Mouse (Mus musculus) testis, adult 2 months (tissue): Measurements from ENCODE around the gene Suco. TPM values are rescaled to one million over a fixed set of nuclear protein-coding genes. Genes with fewer than 3 reads are reported as not detected.

Experiments
- H3K27ac ChIP-seq: fragments of 200-500 bp; 2 replicates; pipeline ENCODE4 v1.5.1; 2012; ENCODE audit warnings: low read depth, low read length; ENCODE audit not compliant: control insufficient read depth, insufficient read depth
- H3K27me3 ChIP-seq: fragments of 200-500 bp; 2 replicates; pipeline ENCODE4 v1.6.1; 2012; ENCODE audit warnings: mild to moderate bottlenecking, low read length, moderate library complexity; ENCODE audit not compliant: control insufficient read depth, insufficient read depth
- H3K36me3 ChIP-seq: fragments of 200-500 bp; 2 replicates; pipeline ENCODE4 v1.6.1; 2012; ENCODE audit warnings: mild to moderate bottlenecking, low read length; ENCODE audit not compliant: control insufficient read depth, insufficient read depth
- H3K4me1 ChIP-seq: fragments of 200-500 bp; 2 replicates; pipeline ENCODE4 v1.6.1; 2012; ENCODE audit warnings: low read length; ENCODE audit not compliant: control insufficient read depth, insufficient read depth
- H3K4me3 ChIP-seq: fragments of 200-500 bp; 2 replicates; pipeline ENCODE4 v1.5.1; 2012; ENCODE audit warnings: low read depth, mild to moderate bottlenecking, low read length, moderate library complexity, mixed read lengths; ENCODE audit not compliant: control insufficient read depth
- CTCF ChIP-seq: fragments of 200-500 bp; IDR thresholded peaks from 2 replicates; pipeline ENCODE4 v1.5.1; 2012; ENCODE audit warnings: low read depth, mild to moderate bottlenecking, inconsistent platforms, low read length, moderate library complexity; ENCODE audit not compliant: control insufficient read depth, insufficient read depth, insufficient replicate concordance
- POLR2A ChIP-seq: fragments of 200-500 bp; IDR thresholded peaks from 2 replicates; pipeline ENCODE4 v1.6.1; 2012; ENCODE audit warnings: low read depth, mild to moderate bottlenecking, inconsistent platforms, low read length, moderate library complexity; ENCODE audit not compliant: control insufficient read depth
- polyA plus RNA-seq: library from polyadenylated mRNA; depleted of rRNA; stranded (reverse); fragments of >200 nt; gene quantifications from 2 replicates; pipeline ENCODE4 v1.2.3, GENCODE M21; 2012

Gene Suco
- polyA plus RNA-seq, 1 experiment = 25.4 TPM

- TF ChIP-seq POLR2A = no peak
- TF ChIP-seq CTCF = no peak
- Histone ChIP-seq H3K27ac (no peak overlapping the region), H3K4me3 (no peak overlapping the region), H3K36me3 (no peaks in the 10 kb centered on the region), H3K27me3 (no peaks in the 10 kb centered on the region), H3K4me1 (no peaks in the 10 kb centered on the region; the same call in 1 of the 2 replicates)
These were observed 42.3 kb upstream of the Suco start for GRCm38 (mm10) chr1:161918682-161919372.

- no peaks in the 10 kb centered on the region for H3K36me3 ChIP-seq
- H3K4me1 ChIP-seq = no peaks in the 10 kb centered on the region; the same call in 1 of the 2 replicates
- TF ChIP-seq POLR2A (no peak), CTCF (no peak)
- H3K4me3 ChIP-seq = no peak overlapping the region
- H3K27ac ChIP-seq = no peak overlapping the region
- H3K27me3 ChIP-seq = no peaks in the 10 kb centered on the region
These were observed 41.5 kb upstream of the Suco start for GRCm38 (mm10) chr1:161917940-161918484.

GRCm38 (mm10) chr1:161916036-161916435, 39.6 kb upstream of the Suco start:
- no peaks in the 10 kb centered on the region; the same call in 1 of the 2 replicates for H3K4me1 ChIP-seq
- no peaks in the 10 kb centered on the region for H3K27me3 ChIP-seq
- TF ChIP-seq CTCF (no peak), POLR2A (no peak)
- H3K4me3 ChIP-seq = no peak overlapping the region
- H3K36me3 ChIP-seq = no peaks in the 10 kb centered on the region
- no peak overlapping the region for H3K27ac ChIP-seq

GRCm38 (mm10) chr1:161913648-161913984, 37.1 kb upstream of the Suco start:
- H3K27ac ChIP-seq = peak overlapping the region; percentile 25; the same call in 1 of the 2 replicates
- no peaks in the 10 kb centered on the region for H3K36me3 ChIP-seq
- H3K4me1 ChIP-seq = no peaks in the 10 kb centered on the region; the same call in 1 of the 2 replicates
- H3K27me3 ChIP-seq = no peaks in the 10 kb centered on the region
- no peak for TF ChIP-seq POLR2A
- no peak for TF ChIP-seq CTCF
- H3K4me3 ChIP-seq = no peak overlapping the region

GRCm38 (mm10) chr1:161912940-161913647, 36.6 kb upstream of the Suco start:
- H3K4me3 ChIP-seq = no peak overlapping the region
- H3K27me3 ChIP-seq = no peaks in the 10 kb centered on the region
- TF ChIP-seq POLR2A (no peak), CTCF (no peak)
- H3K27ac ChIP-seq = peak overlapping the region; percentile 36; the same call in 1 of the 2 replicates
- no peaks in the 10 kb centered on the region; the same call in 1 of the 2 replicates for H3K4me1 ChIP-seq
- H3K36me3 ChIP-seq = no peaks in the 10 kb centered on the region

- TF ChIP-seq POLR2A = no peak
- no peak for TF ChIP-seq CTCF
- Histone ChIP-seq H3K36me3 (no peaks in the 10 kb centered on the region), H3K4me3 (no peak overlapping the region)
These were observed 32.6 kb upstream of the Suco start for GRCm38 (mm10) chr1:161909074-161909473.

GRCm38 (mm10) chr1:161907795-161908457, 31.4 kb upstream of the Suco start:
- Histone ChIP-seq H3K4me1 (no peaks in the 10 kb centered on the region; the same call in 1 of the 2 replicates), H3K36me3 (no peaks in the 10 kb centered on the region), H3K27ac (peak overlapping the region; percentile 78), H3K27me3 (no peaks in the 10 kb centered on the region), H3K4me3 (no peak overlapping the region)
- no peak for TF ChIP-seq CTCF
- TF ChIP-seq POLR2A = no peak

More at GRCm38 (mm10) chr1:161909074-161909473, 32.6 kb upstream of the Suco start:
- H3K4me1 ChIP-seq = no peaks in the 10 kb centered on the region; the same call in 1 of the 2 replicates
- H3K27me3 ChIP-seq = no peaks in the 10 kb centered on the region
- H3K27ac ChIP-seq = no peak overlapping the region
